Mouse (Mus musculus): ENCODE data around the gene Rcan3. TPM values are rescaled to one million over a fixed set of nuclear protein-coding genes. Genes with fewer than 3 reads are reported as not detected.

The Rcan3 gene
- 18.6 and 20.2 TPM in 2 replicates for polyA plus RNA-seq (2016; fragmentation: Nextera tagmentation; extraction: Ambion mirVana)

GRCm38 (mm10) chr4:135433443-135434394, at the start of gene Rcan3:
Gene Rcan3, minus strand, starts transcription at chr4:135433853.
- H3K9me3 ChIP-seq, result no peaks in the 10 kb centered on the region
- H3K27me3 ChIP-seq, result peaks cover 6% of the 10 kb centered on the region
- peak within 1 kb of the TSS; percentile 72 for H3K4me3 ChIP-seq (replicated peaks)
- H3K27ac ChIP-seq, result peak within 1 kb of the TSS; percentile 61; the same call in 1 of the 2 replicates
- H3K36me3 ChIP-seq (replicated peaks), result no peaks in the 10 kb centered on the region
- peaks cover 13% of the 10 kb centered on the region for H3K4me1 ChIP-seq
- WGBS, result under 1% methylated on average over 45 of the region's 79 CpGs
- peak; percentile 85 for ATAC-seq (ENCODE audit: low FRiP score)
- H3K9ac ChIP-seq, result peak within 1 kb of the TSS; percentile 85
- peak within 1 kb of the TSS; percentile 94 for H3K4me2 ChIP-seq

- no peaks in the 10 kb centered on the region for H3K9me3 ChIP-seq
- no peak overlapping the region for H3K9ac ChIP-seq
- no peak overlapping the region for H3K4me3 ChIP-seq (replicated peaks)
- 78% methylated on average over 9 of the region's 9 CpGs for WGBS
- H3K27me3 ChIP-seq, result no peaks in the 10 kb centered on the region
- no peak overlapping the region for H3K27ac ChIP-seq
- no peaks in the 10 kb centered on the region; the same call in 1 of the 2 replicates for H3K36me3 ChIP-seq (replicated peaks)
- ATAC-seq (ENCODE audit: low FRiP score), result no peak
- no peak overlapping the region for H3K4me2 ChIP-seq
- H3K4me1 ChIP-seq, result no peaks in the 10 kb centered on the region
Observed at GRCm38 (mm10) chr4:135480370-135480769, 46.7 kb upstream of the Rcan3 start.

GRCm38 (mm10) chr4:135477851-135478250, 44.2 kb upstream of the Rcan3 start:
- WGBS, result 85% methylated on average over 10 of the region's 10 CpGs
- no peaks in the 10 kb centered on the region for H3K27me3 ChIP-seq
- H3K9ac ChIP-seq, result no peak overlapping the region
- H3K4me1 ChIP-seq, result no peaks in the 10 kb centered on the region
- H3K4me3 ChIP-seq (replicated peaks), result no peak overlapping the region
- no peaks in the 10 kb centered on the region for H3K9me3 ChIP-seq
- H3K4me2 ChIP-seq, result no peak overlapping the region
- no peak for ATAC-seq (ENCODE audit: low FRiP score)
- H3K27ac ChIP-seq, result no peak overlapping the region
- H3K36me3 ChIP-seq (replicated peaks), result no peaks in the 10 kb centered on the region; the same call in 1 of the 2 replicates

- Histone ChIP-seq H3K4me2 (no peak overlapping the region), H3K36me3 (replicated peaks) (no peaks in the 10 kb centered on the region), H3K9me3 (no peaks in the 10 kb centered on the region), H3K4me1 (no peaks in the 10 kb centered on the region), H3K27me3 (no peaks in the 10 kb centered on the region), H3K4me3 (replicated peaks) (no peak overlapping the region), H3K9ac (no peak overlapping the region), H3K27ac (no peak overlapping the region)
- WGBS, result 93% methylated on average over 11 of the region's 11 CpGs
- ATAC-seq (ENCODE audit: low FRiP score), result no peak
Observed at GRCm38 (mm10) chr4:135463406-135463805, 29.8 kb upstream of the Rcan3 start.

- no peak overlapping the region for H3K27ac ChIP-seq
- H3K4me2 ChIP-seq, result no peak overlapping the region
- H3K27me3 ChIP-seq, result no peaks in the 10 kb centered on the region
- no peaks in the 10 kb centered on the region for H3K36me3 ChIP-seq (replicated peaks)
- peaks cover 14% of the 10 kb centered on the region for H3K4me1 ChIP-seq
- WGBS, result 78% methylated on average over 12 of the region's 12 CpGs
- H3K9ac ChIP-seq, result no peak overlapping the region
- no peak overlapping the region for H3K4me3 ChIP-seq (replicated peaks)
- ATAC-seq (ENCODE audit: low FRiP score), result no peak
- H3K9me3 ChIP-seq, result no peaks in the 10 kb centered on the region
Observed at GRCm38 (mm10) chr4:135453572-135453971, 19.9 kb upstream of the Rcan3 start.

GRCm38 (mm10) chr4:135453164-135453563, 19.5 kb upstream of the Rcan3 start:
- no peak overlapping the region for H3K4me3 ChIP-seq (replicated peaks)
- H3K9ac ChIP-seq, result no peak overlapping the region
- H3K4me1 ChIP-seq, result peaks cover 14% of the 10 kb centered on the region
- no peak overlapping the region for H3K27ac ChIP-seq
- H3K36me3 ChIP-seq (replicated peaks), result no peaks in the 10 kb centered on the region
- H3K27me3 ChIP-seq, result no peaks in the 10 kb centered on the region
- no peak for ATAC-seq (ENCODE audit: low FRiP score)
- WGBS, result 80% methylated on average over 6 of the region's 6 CpGs
- no peak overlapping the region for H3K4me2 ChIP-seq
- H3K9me3 ChIP-seq, result no peaks in the 10 kb centered on the region

- Histone ChIP-seq H3K4me1 (peaks cover 14% of the 10 kb centered on the region), H3K9ac (no peak overlapping the region), H3K4me3 (replicated peaks) (no peak overlapping the region), H3K4me2 (peak overlapping the region; percentile 25; the same call in 1 of the 2 replicates), H3K27me3 (no peaks in the 10 kb centered on the region), H3K27ac (peak overlapping the region; percentile 42; the same call in 1 of the 2 replicates), H3K36me3 (replicated peaks) (no peaks in the 10 kb centered on the region), H3K9me3 (no peaks in the 10 kb centered on the region)
- WGBS, result 44% methylated on average over 18 of the region's 18 CpGs
- no peak for ATAC-seq (ENCODE audit: low FRiP score)
Observed at GRCm38 (mm10) chr4:135451360-135452015, 17.8 kb upstream of the Rcan3 start.

- no peak overlapping the region for H3K4me2 ChIP-seq
- no peaks in the 10 kb centered on the region for H3K9me3 ChIP-seq
- no peaks in the 10 kb centered on the region for H3K27me3 ChIP-seq
- no peak for ATAC-seq (ENCODE audit: low FRiP score)
- WGBS, result 81% methylated on average over 5 of the region's 5 CpGs
- H3K9ac ChIP-seq, result no peak overlapping the region
- H3K27ac ChIP-seq, result no peak overlapping the region
- peaks cover 7% of the 10 kb centered on the region for H3K4me1 ChIP-seq
- no peak overlapping the region for H3K4me3 ChIP-seq (replicated peaks)
- H3K36me3 ChIP-seq (replicated peaks), result no peaks in the 10 kb centered on the region
Observed at GRCm38 (mm10) chr4:135442473-135442872, 8.8 kb upstream of the Rcan3 start.

- H3K36me3 ChIP-seq (replicated peaks), result no peaks in the 10 kb centered on the region
- H3K27me3 ChIP-seq, result peaks cover 6% of the 10 kb centered on the region; the same call in 1 of the 2 replicates
- no peak overlapping the region for H3K4me3 ChIP-seq (replicated peaks)
- no peak overlapping the region for H3K27ac ChIP-seq
- H3K9ac ChIP-seq, result no peak overlapping the region
- WGBS, result 61% methylated on average over 9 of the region's 9 CpGs
- no peak for ATAC-seq (ENCODE audit: low FRiP score)
- H3K4me1 ChIP-seq, result peaks cover 7% of the 10 kb centered on the region
- no peaks in the 10 kb centered on the region for H3K9me3 ChIP-seq
- no peak overlapping the region for H3K4me2 ChIP-seq
Observed at GRCm38 (mm10) chr4:135439904-135440522, 6.4 kb upstream of the Rcan3 start.

- ATAC-seq (ENCODE audit: low FRiP score), result peak; percentile 78
- WGBS, result 3% methylated on average over 15 of the region's 15 CpGs
- Histone ChIP-seq H3K4me1 (peaks cover 13% of the 10 kb centered on the region), H3K27ac (peak overlapping the region; percentile 50), H3K36me3 (replicated peaks) (no peaks in the 10 kb centered on the region), H3K4me2 (peak overlapping the region; percentile 42), H3K27me3 (peaks cover 6% of the 10 kb centered on the region; the same call in 1 of the 2 replicates), H3K4me3 (replicated peaks) (peak overlapping the region; percentile 8; the same call in 1 of the 2 replicates), H3K9ac (no peak overlapping the region), H3K9me3 (no peaks in the 10 kb centered on the region)
Observed at GRCm38 (mm10) chr4:135439188-135439647, 5.6 kb upstream of the Rcan3 start.

GRCm38 (mm10) chr4:135437924-135438323, 4.3 kb upstream of the Rcan3 start:
- no peak overlapping the region for H3K9ac ChIP-seq

GRCm38 (mm10) chr4:135436291-135436690, 2.6 kb upstream of the Rcan3 start:
- no peak overlapping the region for H3K27ac ChIP-seq
- no peaks in the 10 kb centered on the region for H3K9me3 ChIP-seq
- no peak for ATAC-seq (ENCODE audit: low FRiP score)
- H3K36me3 ChIP-seq (replicated peaks), result no peaks in the 10 kb centered on the region
- H3K27me3 ChIP-seq, result peaks cover 6% of the 10 kb centered on the region
- 65% methylated on average over 13 of the region's 13 CpGs for WGBS
- no peak overlapping the region for H3K4me3 ChIP-seq (replicated peaks)
- peaks cover 20% of the 10 kb centered on the region for H3K4me1 ChIP-seq
- H3K4me2 ChIP-seq, result no peak overlapping the region
- no peak overlapping the region for H3K9ac ChIP-seq

More at GRCm38 (mm10) chr4:135437924-135438323, 4.3 kb upstream of the Rcan3 start:
- Histone ChIP-seq H3K27me3 (peaks cover 6% of the 10 kb centered on the region; the same call in 1 of the 2 replicates), H3K4me2 (no peak overlapping the region), H3K4me3 (replicated peaks) (no peak overlapping the region), H3K36me3 (replicated peaks) (no peaks in the 10 kb centered on the region), H3K27ac (no peak overlapping the region), H3K4me1 (peaks cover 19% of the 10 kb centered on the region), H3K9me3 (no peaks in the 10 kb centered on the region)
- ATAC-seq (ENCODE audit: low FRiP score), result no peak
